Mouse (Mus musculus) kidney, embryonic 14.5 days (tissue): ENCODE results near the gene Plekho1. TPM values are rescaled to one million over a fixed set of nuclear protein-coding genes. Genes with fewer than 3 reads are reported as not detected.

Source experiments
- ATAC-seq: fragments of 200-750 bp; cut with Nextera tagmentation; 2 replicates; pipeline ENCODE4 v1.8.0; 2017; ENCODE audit warnings: moderate number of reproducible peaks, mild to moderate bottlenecking, moderate TSS enrichment, moderate library complexity; ENCODE audit not compliant: low FRiP score, low TSS enrichment
- H3K27ac ChIP-seq: fragments of 300-500 bp; sonication (generic); 2 replicates; pipeline ENCODE4 v1.5.1; 2014; ENCODE audit warnings: low read depth, mild to moderate bottlenecking, low read length, moderate library complexity, mixed read lengths
- H3K27me3 ChIP-seq: fragments of 300-500 bp; sonication (generic); 2 replicates; pipeline ENCODE4 v1.6.1; 2014; ENCODE audit warnings: mild to moderate bottlenecking, low read length; ENCODE audit not compliant: control insufficient read depth, insufficient read depth
- H3K36me3 ChIP-seq: fragments of 300-500 bp; sonication (generic); 2 replicates; pipeline ENCODE4 v1.6.1; 2014; ENCODE audit warnings: low read length, mixed read lengths; ENCODE audit not compliant: control insufficient read depth, insufficient read depth
- H3K4me1 ChIP-seq: fragments of 300-500 bp; sonication (generic); 2 replicates; pipeline ENCODE4 v1.6.1; 2014; ENCODE audit warnings: low read length, mixed read lengths; ENCODE audit not compliant: control insufficient read depth, insufficient read depth
- H3K4me2 ChIP-seq: fragments of 300-500 bp; sonication (generic); replicated peaks from 2 replicates; pipeline ENCODE4 v1.6.1; 2014; ENCODE audit warnings: low read depth, mild to moderate bottlenecking, low read length
- H3K4me3 ChIP-seq: fragments of 300-500 bp; sonication (generic); 2 replicates; pipeline ENCODE4 v1.5.1; 2014; ENCODE audit warnings: mild to moderate bottlenecking, low read length
- H3K9ac ChIP-seq: fragments of 300-500 bp; sonication (generic); 2 replicates; pipeline ENCODE4 v1.6.1; 2014; ENCODE audit warnings: low read depth, mild to moderate bottlenecking, low read length, moderate library complexity
- H3K9me3 ChIP-seq: fragments of 300-500 bp; sonication (generic); 2 replicates; pipeline ENCODE4 v1.6.1; 2016; ENCODE audit warnings: low read length; ENCODE audit not compliant: control insufficient read depth
- WGBS: fragments of 180-500 bp; shearing (Covaris S2); extraction: QIAGEN DNeasy Blood & Tissue Kit; methylation state at CpG from one replicate; pipeline ENCODE4 v1.1.7; 2014; 5-methylcytosine and 5-hydroxymethylcytosine counted together
- polyA plus RNA-seq: library from polyadenylated mRNA; unstranded; fragments of >200 nt; fragmentation: Nextera tagmentation; extraction: Ambion mirVana; gene quantifications from 2 replicates; pipeline ENCODE4 v1.2.1, GENCODE M21; 2014

Gene Plekho1
- polyA plus RNA-seq, 1 experiment from 2014 or later = 39.3 TPM

GRCm38 (mm10) chr3:95997203-95997721, 1.5 kb upstream of the Plekho1 start:
- Histone ChIP-seq H3K4me2 (peak overlapping the region; percentile 59), H3K27me3 (no peaks in the 10 kb centered on the region), H3K4me3 (peak overlapping the region; percentile 81), H3K36me3 (peaks cover 5% of the 10 kb centered on the region; the same call in 1 of the 2 replicates), H3K9ac (no peak overlapping the region), H3K4me1 (peaks cover 24% of the 10 kb centered on the region; the same call in 1 of the 2 replicates), H3K9me3 (no peaks in the 10 kb centered on the region), H3K27ac (no peak overlapping the region)
- WGBS = 23% methylated on average over 9 of the region's 9 CpGs
- peak; percentile 11; the same call in 1 of the 2 replicates for ATAC-seq

DNA sequence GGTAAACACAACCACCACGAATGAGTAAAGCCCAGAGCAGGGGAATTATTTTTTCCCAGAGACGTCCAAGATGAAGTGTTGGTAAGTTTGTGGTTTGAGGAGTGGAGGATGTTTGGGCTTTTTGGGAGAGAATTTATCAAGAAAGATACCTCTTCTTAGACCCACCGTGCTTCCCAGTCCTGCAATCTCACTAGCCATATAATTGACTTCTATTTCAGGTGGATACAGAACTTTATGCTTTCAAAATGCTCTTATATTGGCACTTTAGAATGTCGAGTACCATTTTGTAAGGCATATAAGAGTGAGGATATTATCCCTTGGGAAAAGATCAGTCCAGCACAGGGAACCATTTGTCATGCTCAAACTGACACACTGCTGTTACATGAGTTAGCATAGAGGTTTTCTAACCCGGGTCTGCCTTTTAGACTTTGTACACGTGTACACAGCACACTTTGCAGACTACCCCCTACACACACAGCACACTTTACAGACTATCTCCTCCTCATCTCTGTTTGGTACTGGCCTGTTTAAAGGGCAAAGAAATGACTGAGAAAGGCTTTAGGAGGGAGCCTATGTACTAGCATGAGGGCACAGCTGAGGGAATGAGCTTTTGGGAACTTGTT, 761 bp upstream of the Plekho1 start:
- H3K4me3 ChIP-seq = peak overlapping the region; percentile 81
- H3K27me3 ChIP-seq = no peaks in the 10 kb centered on the region
- peak overlapping the region; percentile 59 for H3K4me2 ChIP-seq
- peak overlapping the region; percentile 96 for H3K27ac ChIP-seq
- H3K36me3 ChIP-seq = peaks cover 12% of the 10 kb centered on the region; the same call in 1 of the 2 replicates
- peaks cover 24% of the 10 kb centered on the region; the same call in 1 of the 2 replicates for H3K4me1 ChIP-seq
- WGBS = 5% methylated on average over 6 of the region's 6 CpGs
- peak overlapping the region; percentile 96 for H3K9ac ChIP-seq
- no peak for ATAC-seq
- H3K9me3 ChIP-seq = no peaks in the 10 kb centered on the region

DNA sequence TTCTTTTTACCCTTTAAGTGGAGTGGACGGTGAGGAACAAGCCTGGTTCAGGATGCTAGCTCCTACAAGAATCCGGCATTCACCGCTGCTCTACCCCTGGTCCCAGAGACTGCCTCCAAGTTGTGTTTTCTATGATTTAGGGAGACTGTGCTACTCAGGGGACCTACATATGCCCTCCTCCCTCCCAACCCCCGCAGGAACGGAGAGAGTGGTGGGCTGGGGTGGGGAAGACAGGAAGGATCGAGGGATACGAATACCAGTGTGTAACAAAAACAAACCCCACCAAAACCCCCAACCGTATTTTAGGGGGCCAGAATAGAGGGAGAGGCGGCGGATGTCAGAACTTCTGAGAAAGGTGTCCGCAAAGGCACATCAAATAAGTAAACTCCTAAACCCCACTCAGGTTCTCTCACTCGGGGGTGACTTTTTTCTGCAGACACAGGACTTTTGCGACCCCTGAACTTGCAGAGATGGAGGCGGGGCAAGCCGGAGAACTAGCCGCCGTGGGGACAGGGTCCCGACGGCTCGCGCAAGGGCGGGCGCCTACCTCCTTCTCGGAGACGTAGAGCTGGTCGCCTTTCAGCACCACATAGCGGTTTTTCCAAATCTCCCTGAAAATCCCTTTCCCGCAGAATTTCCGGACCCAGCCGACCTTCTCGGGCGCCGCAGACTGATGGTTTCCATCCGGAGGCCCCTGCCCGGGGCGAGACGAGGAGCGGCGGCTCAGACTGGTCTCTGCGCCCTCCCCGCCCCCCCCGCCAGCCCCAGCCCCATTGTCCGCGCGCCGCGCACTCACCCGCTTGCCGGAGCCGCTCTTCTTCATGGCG, 613 bp downstream of the Plekho1 start:
- Histone ChIP-seq H3K36me3 (peaks cover 25% of the 10 kb centered on the region), H3K27ac (peak overlapping the region; percentile 96), H3K4me2 (peak overlapping the region; percentile 59), H3K4me1 (peaks cover 24% of the 10 kb centered on the region; the same call in 1 of the 2 replicates), H3K27me3 (no peaks in the 10 kb centered on the region), H3K9ac (peak overlapping the region; percentile 96), H3K4me3 (peak overlapping the region; percentile 81), H3K9me3 (no peaks in the 10 kb centered on the region)
- peak; percentile 58 for ATAC-seq
- 1% methylated on average over 49 of the region's 51 CpGs for WGBS

DNA sequence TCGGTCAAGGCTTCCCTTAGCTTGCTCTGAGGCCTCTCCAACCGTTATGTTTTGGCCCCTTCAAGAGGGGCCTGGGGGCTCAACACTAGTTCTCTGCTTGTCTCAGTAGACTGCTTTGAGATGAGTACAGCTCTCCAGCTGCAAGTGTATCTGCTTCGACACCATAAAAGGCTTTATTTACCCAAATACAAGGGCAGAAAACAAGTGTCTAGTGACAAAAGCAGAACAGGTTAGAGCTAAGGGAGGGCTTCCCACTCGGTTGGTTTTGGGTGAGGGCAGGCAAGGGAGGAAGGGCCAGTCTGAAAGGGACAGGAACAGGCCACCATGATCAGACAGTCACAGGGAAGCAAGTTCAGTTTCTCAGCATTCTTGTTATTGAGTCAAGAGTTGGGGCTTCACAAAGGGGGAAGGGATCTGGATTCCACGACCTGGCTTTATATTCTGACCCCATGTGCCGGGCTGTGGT, 1.4 kb downstream of the Plekho1 start:
- ATAC-seq = no peak
- H3K9ac ChIP-seq = peak overlapping the region; percentile 96
- H3K4me1 ChIP-seq = peaks cover 24% of the 10 kb centered on the region; the same call in 1 of the 2 replicates
- peak overlapping the region; percentile 59 for H3K4me2 ChIP-seq
- no peaks in the 10 kb centered on the region for H3K27me3 ChIP-seq
- peak overlapping the region; percentile 81 for H3K4me3 ChIP-seq
- peak overlapping the region; percentile 96 for H3K27ac ChIP-seq
- H3K9me3 ChIP-seq = no peaks in the 10 kb centered on the region
- 10% methylated on average over 6 of the region's 6 CpGs for WGBS
- H3K36me3 ChIP-seq = peaks cover 33% of the 10 kb centered on the region

- Histone ChIP-seq H3K27me3 (no peaks in the 10 kb centered on the region), H3K4me1 (peaks cover 24% of the 10 kb centered on the region; the same call in 1 of the 2 replicates), H3K9me3 (no peaks in the 10 kb centered on the region), H3K4me3 (peak overlapping the region; percentile 81), H3K4me2 (peak overlapping the region; percentile 59), H3K9ac (peak overlapping the region; percentile 96), H3K27ac (peak overlapping the region; percentile 96), H3K36me3 (peaks cover 38% of the 10 kb centered on the region)
- WGBS = 17% methylated on average over 4 of the region's 4 CpGs
- ATAC-seq = no peak
These were observed 1.9 kb downstream of the Plekho1 start for GRCm38 (mm10) chr3:95993881-95994280.

- peak overlapping the region; percentile 96; the same call in 1 of the 2 replicates for H3K9ac ChIP-seq
- peaks cover 46% of the 10 kb centered on the region for H3K36me3 ChIP-seq
- WGBS = 30% methylated on average over 5 of the region's 5 CpGs
- peak overlapping the region; percentile 59 for H3K4me2 ChIP-seq
- H3K9me3 ChIP-seq = no peaks in the 10 kb centered on the region
- H3K4me1 ChIP-seq = peaks cover 24% of the 10 kb centered on the region; the same call in 1 of the 2 replicates
- H3K27ac ChIP-seq = peak overlapping the region; percentile 96; the same call in 1 of the 2 replicates
- H3K4me3 ChIP-seq = peak overlapping the region; percentile 81; the same call in 1 of the 2 replicates
- H3K27me3 ChIP-seq = no peaks in the 10 kb centered on the region
- ATAC-seq = no peak
These were observed 2.7 kb downstream of the Plekho1 start for GRCm38 (mm10) chr3:95992990-95993603.

GRCm38 (mm10) chr3:95990413-95990941, 5.3 kb downstream of the Plekho1 start:
- 84% methylated on average over 12 of the region's 12 CpGs for WGBS
- Histone ChIP-seq H3K4me3 (no peak overlapping the region), H3K36me3 (peaks cover 53% of the 10 kb centered on the region), H3K4me2 (no peak overlapping the region), H3K4me1 (peaks cover 30% of the 10 kb centered on the region), H3K9me3 (no peaks in the 10 kb centered on the region), H3K27me3 (no peaks in the 10 kb centered on the region), H3K9ac (no peak overlapping the region), H3K27ac (peak overlapping the region; percentile 17; the same call in 1 of the 2 replicates)
- no peak for ATAC-seq

DNA sequence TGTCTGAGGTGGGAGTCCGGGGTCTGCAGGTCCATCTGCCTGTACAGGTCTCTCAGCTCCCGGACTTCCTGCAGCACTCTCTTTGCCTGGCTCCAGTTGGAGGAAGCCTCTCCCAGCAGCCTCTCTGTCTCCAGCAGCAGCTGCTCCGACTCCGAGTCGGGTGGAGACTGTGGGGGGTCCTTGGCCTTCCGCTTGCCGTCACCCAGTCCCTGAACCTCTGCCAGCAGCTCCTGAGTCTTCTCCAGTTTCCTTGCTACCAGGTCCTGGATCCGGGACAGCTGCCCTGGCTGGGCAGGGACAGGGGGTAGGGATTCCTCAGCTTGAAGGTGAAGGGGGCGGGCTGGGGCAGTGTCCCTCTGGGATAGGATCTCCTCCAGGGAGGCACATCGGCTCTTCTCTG, 6.8 kb downstream of the Plekho1 start:
- Histone ChIP-seq H3K9ac (0 out of 2 replicates have a peak overlapping the region, but pooled peaks have one; percentile 2), H3K4me1 (peaks cover 35% of the 10 kb centered on the region), H3K4me2 (no peak overlapping the region), H3K27ac (peak overlapping the region; percentile 30; the same call in 1 of the 2 replicates), H3K27me3 (no peaks in the 10 kb centered on the region), H3K9me3 (peaks cover 3% of the 10 kb centered on the region; the same call in 1 of the 2 replicates), H3K36me3 (peaks cover 53% of the 10 kb centered on the region), H3K4me3 (no peak overlapping the region)
- no peak for ATAC-seq
- 61% methylated on average over 10 of the region's 10 CpGs for WGBS
